Mouse (Mus musculus): ENCODE results near the gene Syne2.

The Syne2 gene

GRCm38 (mm10) chr12:76051879-76052278, 233.9 kb downstream of the Syne2 start:
- DNase-seq, result no peak

- DNase-seq, result no peak
Measured at GRCm38 (mm10) chr12:76054653-76055052, 236.7 kb downstream of the Syne2 start.

- DNase-seq, result no peak
Measured at GRCm38 (mm10) chr12:76063001-76063400, 245.1 kb downstream of the Syne2 start.

- DNase-seq, result no peak
Measured at GRCm38 (mm10) chr12:76070386-76070785, 252.5 kb downstream of the Syne2 start.

- DNase-seq, result no peak
Measured at GRCm38 (mm10) chr12:76071935-76072849, 254.3 kb downstream of the Syne2 start.

- DNase-seq, result no peak
Measured at GRCm38 (mm10) chr12:76073066-76073826, 255.3 kb downstream of the Syne2 start.

- no peak for DNase-seq
Measured at GRCm38 (mm10) chr12:76073981-76074380, 256.0 kb downstream of the Syne2 start.

GRCm38 (mm10) chr12:76080876-76081556, 263.1 kb downstream of the Syne2 start:
- DNase-seq, result no peak

GRCm38 (mm10) chr12:76081557-76082211, 263.8 kb downstream of the Syne2 start:
- peak; percentile 89 for DNase-seq

- DNase-seq, result no peak
Measured at GRCm38 (mm10) chr12:76085066-76085465, 267.1 kb downstream of the Syne2 start.

GRCm38 (mm10) chr12:76085956-76086905, 268.3 kb downstream of the Syne2 start:
- no peak for DNase-seq

GRCm38 (mm10) chr12:76087025-76087424, 269.1 kb downstream of the Syne2 start:
- no peak for DNase-seq

GRCm38 (mm10) chr12:76092789-76093466, 275.0 kb downstream of the Syne2 start:
- no peak for DNase-seq

- DNase-seq, result no peak
Measured at GRCm38 (mm10) chr12:76093613-76094588, 276.0 kb downstream of the Syne2 start.

- no peak for DNase-seq
Measured at GRCm38 (mm10) chr12:76095117-76096035, 277.4 kb downstream of the Syne2 start.

GRCm38 (mm10) chr12:76102621-76103020, 284.7 kb downstream of the Syne2 start:
- peak; percentile 68 for DNase-seq

GRCm38 (mm10) chr12:76104596-76105351, 286.8 kb downstream of the Syne2 start:
- no peak for DNase-seq
